Mouse (Mus musculus): ENCODE data around the gene Spen.

Spen gene

DNA sequence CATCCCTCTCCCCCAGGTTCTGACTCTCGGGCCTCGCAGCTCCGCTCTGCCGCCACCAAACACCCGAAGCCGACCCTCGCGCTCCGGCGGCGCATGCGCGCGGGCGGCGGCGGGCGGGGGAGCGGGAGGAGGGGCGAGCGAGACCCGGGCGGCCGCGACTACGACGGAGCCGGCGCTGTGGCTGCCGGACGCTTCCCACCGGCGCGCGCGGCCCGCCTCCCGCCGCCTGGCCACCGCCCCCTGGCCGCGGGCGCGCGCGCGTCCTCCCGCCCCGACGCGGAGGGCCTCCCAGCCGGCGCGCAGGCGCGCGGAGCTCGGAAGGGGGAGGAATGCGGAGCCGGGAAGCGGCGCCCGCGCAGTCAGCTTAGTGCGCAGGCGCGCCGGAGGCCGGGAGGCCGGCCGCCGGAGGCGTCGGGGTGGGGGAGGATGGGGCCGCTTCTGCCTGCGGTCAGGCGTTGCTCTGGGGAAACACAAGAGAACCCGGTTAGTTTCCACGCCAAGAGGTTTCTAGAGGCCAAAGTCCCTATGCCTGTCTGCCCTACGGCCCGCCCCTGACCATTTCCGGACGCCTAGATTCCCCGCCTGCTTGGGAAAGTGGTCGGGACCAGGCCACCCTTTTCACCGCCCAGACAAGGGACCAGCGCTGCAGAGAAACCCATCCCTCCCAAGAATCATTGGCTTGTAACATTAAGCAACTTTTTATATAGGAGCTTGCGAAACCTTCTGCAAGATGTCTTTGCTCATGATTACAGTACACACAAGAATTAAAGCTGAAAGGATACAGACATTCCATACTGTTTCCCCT lies at the start of gene Spen:
TSS of gene Spen (minus strand) at position 190 of the 805 bp plus-strand sequence.
- in situ Hi-C loops (cut with MboI, MseI) = loop anchor here in 1 of 2 experiments (25.0 kb wide), 2 partner anchors 826 to 1926 kb away; partner anchors contain the start of genes Aldh4a1, Gm21969 and Rcc2

DNA sequence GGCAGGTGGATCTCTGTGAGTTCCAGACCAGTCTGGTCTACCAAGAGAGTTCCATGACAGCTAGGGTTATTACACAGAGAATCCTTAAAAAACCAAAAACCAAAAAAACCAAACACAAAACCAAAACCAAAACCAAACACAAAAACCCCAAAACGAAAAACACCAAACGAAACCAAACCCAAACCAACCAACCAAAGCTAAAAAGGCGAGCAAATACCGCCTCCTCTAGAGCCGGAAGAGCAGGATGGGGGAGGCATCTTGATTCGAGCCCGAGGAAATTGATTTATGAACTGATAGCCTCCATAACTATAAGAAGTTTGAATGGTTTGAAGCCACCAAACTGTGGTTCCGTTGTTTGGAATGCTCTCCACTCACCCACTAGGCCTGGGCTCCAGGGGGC lies 45.5 kb upstream of the Spen start:
- in situ Hi-C loops (cut with MboI, MseI) = no loop called here

DNA sequence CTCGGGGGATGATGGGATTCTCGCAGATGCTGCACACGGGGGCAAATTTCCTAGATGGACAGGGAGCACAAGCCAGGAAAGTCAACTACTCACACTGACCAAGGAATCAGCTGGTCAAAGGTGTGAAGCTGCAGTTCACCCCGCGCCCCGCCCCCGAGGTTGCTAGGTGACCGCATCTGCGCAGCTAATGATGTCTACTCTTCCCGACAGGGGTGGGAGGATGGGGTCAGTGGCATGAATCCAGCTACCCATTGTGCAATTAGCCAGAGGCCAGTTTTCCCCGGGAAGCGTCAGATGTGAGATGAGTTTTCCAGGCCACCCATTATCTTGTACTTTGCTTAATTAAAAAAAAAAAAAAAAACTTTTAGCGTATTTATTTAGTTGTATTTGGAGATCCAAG lies 42.7 kb upstream of the Spen start:
- in situ Hi-C loops (cut with MboI, MseI) = no loop called here

DNA sequence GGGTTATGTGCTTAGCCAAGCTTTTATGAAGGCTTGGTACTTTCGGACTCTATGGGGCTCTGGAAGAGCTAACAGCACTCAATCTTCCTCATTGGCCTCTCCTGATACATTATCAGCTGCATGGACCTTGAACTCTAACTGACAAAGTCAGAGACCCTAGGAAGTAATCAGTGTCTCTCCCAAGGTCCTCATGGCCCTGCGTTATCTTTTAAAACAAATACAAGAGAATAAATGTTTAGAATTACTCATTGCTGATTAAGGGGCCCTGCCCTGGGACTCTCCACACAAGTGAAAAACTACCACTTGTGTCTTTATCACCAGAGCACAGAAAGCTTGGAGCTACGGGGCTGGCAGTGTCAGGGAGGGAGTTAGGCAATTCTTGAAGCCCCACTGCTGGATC lies 40.4 kb upstream of the Spen start:
- in situ Hi-C loops (cut with MboI, MseI) = loop anchor here (5.0 to 10.0 kb wide), 2 partner anchors 107 to 184 kb away; partner anchors contain the start of gene Clcnka (in 1 of the 2)

DNA sequence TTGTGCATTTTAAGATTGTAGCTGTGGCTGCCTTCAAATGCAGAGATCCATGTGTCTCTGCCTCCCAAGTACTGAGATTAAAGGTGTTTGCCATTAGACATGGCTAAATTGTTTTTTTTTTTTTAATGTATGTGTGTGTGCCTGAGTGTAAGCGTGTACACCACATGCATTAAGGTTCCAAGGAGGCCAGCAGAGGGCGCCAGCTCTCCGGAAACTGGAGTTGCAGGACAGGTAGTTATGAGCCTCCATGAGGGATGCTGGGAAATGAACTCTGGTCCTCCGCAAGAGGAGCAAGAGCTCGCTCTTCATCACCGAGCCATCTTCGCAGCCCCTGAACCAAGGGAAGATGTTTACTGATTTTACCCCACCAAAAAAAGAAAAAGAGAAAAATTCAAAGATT lies 38.5 kb upstream of the Spen start:
- in situ Hi-C loops (cut with MboI, MseI) = loop anchor here (5.0 to 10.0 kb wide), 2 partner anchors 105 to 182 kb away; partner anchors contain the start of gene Clcnka (in 1 of the 2)

DNA sequence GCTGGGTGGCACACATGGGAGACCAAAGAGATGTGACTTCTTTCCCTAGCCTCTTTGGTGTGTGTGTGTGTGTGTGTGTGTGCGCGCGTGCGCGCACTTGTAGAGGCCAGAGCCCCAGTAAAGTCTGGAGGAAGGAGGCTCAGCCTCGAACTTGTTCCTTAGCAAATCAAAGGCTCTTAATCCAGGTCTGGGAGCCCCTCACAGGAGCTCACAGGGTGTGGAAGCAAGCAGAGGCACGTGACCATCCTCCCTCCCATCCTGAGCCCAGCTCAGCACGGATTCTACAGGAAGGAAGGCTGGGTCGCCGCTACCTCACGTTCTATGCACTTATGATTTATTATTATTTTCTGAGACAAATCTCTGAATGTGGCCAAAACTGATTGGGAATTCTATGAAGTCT lies 38.0 kb upstream of the Spen start:
- in situ Hi-C loops (cut with MboI, MseI) = loop anchor here (5.0 to 10.0 kb wide), 2 partner anchors 104 to 182 kb away; partner anchors contain the start of gene Clcnka (in 1 of the 2)

DNA sequence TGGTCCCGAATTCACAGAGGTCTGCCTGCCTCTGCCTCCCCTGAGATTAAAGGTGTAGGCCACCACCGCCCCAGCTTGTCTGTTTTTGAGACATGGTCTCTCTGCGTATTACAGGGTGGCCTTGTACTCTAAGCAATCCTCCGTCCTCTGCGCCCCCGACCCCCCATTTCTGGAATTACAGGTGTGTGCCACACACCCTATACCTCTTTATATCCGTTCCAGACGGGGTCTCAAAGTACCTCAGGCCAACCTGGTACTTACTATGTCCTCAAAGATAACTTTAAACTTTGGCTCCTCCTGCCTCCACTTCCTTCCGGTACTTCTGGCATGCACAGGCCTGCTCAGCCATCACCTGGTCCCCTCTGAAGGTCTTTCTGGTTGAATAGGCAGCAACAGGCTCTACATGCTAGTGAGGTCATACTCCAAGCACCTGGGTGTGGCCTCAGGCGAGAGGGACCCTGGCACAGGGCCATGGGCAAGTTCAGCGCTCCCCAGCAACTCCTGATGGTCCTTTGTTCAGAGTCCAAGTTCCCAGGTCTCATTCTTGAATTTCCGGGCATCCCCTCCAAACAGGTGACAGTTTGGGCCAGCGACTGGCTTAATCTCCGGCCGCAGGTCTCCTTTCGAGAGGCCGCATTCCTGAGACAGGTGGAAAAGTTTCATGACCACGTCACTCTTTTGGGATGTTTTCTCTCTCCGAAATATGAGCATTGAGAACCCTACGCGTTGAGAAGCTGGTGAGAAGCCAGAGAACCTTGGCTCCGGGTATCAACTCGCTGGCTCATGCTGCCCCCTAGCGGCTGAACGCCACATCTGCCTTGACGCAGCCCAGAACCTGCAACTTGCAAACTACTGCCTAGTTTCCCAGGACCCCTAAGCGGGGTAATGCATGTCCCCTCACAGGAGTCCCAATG lies 36.6 kb upstream of the Spen start:
- in situ Hi-C loops (cut with MboI, MseI) = loop anchor here (5.0 to 25.0 kb wide), 3 partner anchors 103 to 1712 kb away; partner anchors contain the start of genes Clcnka (in 1 of the 2) and Pdpn (in 1 of the 2)

DNA sequence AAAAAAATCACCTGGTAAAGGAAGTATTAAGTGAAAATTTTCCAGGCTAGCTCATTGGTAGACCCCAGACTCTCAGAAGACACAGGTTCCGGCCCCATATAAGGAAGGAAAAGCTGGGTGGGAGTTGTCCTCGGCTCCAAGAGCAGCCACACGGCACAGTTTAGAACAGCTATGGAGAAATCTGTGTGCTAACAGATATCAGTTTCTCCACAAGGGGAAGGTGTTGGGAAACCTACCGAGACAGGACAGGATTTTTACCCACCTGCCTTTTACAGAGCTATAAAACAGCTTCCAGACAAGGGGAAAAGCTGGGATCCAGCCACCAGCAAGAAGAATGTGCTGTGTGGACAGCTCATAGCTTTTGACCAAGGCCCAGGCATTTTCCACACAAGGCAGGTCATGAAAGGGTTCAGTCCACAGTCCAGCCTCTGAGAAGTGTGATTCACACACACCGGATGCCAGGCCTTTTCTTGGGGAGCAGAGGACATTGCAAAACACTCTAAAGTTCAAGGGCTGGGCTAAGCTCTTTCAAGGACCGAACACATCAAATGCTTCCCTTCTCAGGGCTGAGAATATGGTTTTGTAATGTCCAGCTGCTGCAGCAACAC lies 35.1 kb upstream of the Spen start:
- in situ Hi-C loops (cut with MboI, MseI) = loop anchor here (10.0 to 25.0 kb wide), 2 partner anchors 179 to 1714 kb away; partner anchors contain the start of genes Clcnka (in 1 of the 2) and Pdpn (in 1 of the 2)

DNA sequence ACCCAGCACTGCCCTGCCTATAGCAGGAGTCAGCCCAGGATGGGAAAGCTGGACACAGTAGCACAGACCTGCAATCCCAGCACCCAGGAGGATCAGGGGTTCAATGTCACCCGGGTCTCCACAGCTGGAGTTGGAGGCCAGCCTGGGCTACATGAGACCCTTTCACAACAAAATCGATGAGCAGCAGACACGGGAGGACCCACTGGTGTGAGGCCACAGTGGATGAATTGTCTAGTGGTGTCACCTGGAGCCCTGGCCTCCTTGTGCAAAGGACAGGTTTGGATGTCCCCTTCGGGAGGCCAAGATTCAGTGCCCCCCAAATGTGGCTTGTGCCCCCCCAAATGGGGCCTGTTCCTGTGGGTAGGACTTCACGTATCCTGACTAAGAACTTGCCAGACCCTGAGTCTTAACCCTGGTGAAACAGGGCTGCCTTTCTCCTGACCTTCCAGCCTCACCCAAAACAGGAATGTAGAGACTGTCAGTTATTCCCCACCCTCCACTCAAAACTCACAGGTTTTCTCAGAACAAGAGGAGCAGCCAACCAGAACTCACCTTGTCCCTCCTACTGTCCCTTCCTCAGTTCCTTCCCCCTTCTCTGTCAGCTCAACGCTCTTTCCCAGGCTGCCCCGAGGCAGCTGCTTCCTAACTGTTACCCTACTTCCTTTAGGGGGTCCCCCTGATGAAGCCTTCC lies 34.4 kb upstream of the Spen start:
- in situ Hi-C loops (cut with MboI, MseI) = loop anchor here (10.0 to 25.0 kb wide), 2 partner anchors 178 to 1714 kb away; partner anchors contain the start of genes Clcnka (in 1 of the 2) and Pdpn (in 1 of the 2)

DNA sequence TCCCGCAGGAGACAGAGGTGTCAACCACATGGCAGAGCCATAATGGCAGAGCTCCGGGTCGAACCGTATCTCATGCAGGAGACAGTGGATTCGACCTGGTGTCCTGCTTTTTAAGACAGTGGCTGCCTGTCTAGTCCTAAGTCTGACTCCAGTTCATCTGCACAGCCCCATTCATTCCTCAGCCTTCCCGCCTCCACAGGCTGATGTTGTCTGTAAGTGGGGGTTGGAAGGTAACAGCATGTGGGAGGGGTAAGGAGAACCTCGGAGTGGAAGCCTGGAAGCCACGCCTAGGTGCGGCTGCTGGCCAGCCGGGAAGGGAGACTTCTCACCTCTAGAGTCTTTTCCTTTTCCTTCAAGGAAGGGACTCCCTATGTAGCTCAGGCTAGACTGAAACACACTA lies 33.5 kb upstream of the Spen start:
- in situ Hi-C loops (cut with MboI, MseI) = loop anchor here (10.0 to 25.0 kb wide), 2 partner anchors 177 to 1715 kb away; partner anchors contain the start of genes Clcnka (in 1 of the 2) and Pdpn (in 1 of the 2)

DNA sequence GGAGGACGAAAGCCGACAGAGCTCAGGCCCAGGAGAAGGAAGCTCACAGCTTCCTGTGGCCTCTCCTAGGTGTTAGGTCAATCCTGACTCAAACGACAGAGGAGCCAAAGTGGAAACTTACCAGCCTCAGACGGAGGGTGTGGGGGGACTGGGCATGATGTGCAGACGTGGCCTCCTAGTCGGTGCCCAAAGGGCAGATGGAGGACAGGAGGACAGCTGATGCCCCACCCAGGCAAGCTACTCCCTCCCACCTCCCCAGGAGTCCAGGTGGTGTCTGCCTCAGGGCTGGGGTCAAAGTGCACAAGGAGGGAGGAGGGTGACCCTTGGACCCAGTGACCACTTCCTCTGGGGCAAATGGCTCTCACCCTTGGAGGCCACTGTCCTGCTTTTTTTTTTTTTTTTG lies 32.9 kb upstream of the Spen start:
- in situ Hi-C loops (cut with MboI, MseI) = loop anchor here (10.0 to 25.0 kb wide), 2 partner anchors 177 to 1716 kb away; partner anchors contain the start of genes Clcnka (in 1 of the 2) and Pdpn (in 1 of the 2)

DNA sequence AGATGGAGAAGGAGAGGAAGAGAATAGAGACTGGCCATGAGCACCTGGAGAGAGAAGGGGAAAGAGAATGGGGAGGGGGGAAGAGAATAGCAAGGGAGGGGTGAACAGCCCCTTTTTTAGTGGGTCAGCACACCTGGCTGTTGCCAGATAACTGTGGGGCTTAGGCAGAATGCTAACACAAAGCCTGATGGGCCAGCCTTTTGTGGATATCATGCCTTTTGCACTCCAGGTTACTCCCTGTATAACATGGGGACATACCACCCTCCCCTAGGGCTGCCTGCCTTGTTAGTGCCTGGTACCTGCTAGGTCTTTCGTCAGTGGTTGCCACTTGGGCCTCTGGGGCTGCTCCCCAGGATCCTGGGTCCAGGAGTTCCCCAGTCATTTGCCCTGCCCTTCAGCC lies 32.4 kb upstream of the Spen start:
- in situ Hi-C loops (cut with MboI, MseI) = loop anchor here (10.0 to 25.0 kb wide), 2 partner anchors 176 to 1716 kb away; partner anchors contain the start of genes Clcnka (in 1 of the 2) and Pdpn (in 1 of the 2)

DNA sequence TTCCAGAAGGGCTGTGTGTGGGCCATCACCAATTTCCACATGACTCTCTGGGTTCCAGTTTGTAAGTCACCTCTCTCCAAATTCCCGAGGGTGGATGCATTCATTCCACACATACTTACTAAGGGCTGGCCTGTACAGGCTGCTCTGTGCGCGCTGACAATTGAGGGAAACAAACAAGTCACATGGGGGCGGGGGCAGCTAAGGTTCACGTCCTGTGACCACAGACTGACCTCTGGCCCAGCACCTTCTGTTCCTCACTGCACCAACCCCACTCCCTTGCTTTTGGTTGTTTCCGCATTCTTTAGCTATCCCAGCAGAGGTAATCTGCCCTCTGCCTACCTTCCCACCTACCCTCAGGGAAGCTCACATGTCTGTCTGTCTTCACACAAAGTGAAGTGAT lies 31.6 kb upstream of the Spen start:
- in situ Hi-C loops (cut with MboI, MseI) = loop anchor here (10.0 to 25.0 kb wide), 2 partner anchors 175 to 1717 kb away; partner anchors contain the start of genes Clcnka (in 1 of the 2) and Pdpn (in 1 of the 2)

DNA sequence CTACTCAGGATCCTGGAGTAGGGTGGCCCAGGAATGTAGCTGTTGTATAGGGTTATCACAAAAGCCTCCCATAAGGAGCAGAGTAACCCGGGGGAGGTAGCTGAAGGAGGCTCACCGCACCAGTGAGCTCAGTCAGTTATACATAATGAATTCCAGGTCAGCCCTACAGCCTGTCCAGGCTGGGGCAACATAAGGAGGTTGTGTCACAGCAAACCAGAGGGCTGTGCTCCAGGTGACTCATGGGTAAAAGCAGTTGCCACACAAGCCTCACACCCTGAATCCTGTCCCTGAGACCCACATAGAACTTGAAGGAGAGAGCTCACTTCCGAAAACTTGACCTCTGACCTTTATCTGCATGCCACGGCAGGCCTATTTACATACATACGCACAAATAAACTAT lies 30.6 kb upstream of the Spen start:
- in situ Hi-C loops (cut with MboI, MseI) = loop anchor here (5.0 to 25.0 kb wide), 5 partner anchors 74 to 1718 kb away; partner anchors contain the start of gene Pdpn (in 1 of the 2)

DNA sequence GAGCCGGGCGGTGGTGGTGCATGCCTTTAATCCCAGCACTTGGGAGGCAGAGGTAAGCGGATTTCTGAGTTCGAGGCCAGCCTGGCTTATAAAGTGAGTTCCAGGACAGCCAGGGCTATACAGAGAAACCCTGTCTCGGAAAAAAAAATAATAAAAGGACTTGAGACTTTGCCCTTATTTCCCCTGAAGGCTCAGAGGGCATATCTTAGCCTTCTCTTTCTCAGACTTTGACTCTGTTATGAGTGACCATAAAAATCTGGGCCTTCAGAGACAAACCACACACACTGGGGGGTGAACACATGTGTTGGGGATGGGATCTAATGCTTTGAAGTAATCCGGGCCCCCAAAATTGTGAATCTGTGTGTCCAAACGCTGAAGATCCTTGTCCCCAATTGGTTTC lies 28.8 kb upstream of the Spen start:
- in situ Hi-C loops (cut with MboI, MseI) = loop anchor here (5.0 to 25.0 kb wide), 5 partner anchors 72 to 1720 kb away; partner anchors contain the start of gene Pdpn (in 1 of the 2)

DNA sequence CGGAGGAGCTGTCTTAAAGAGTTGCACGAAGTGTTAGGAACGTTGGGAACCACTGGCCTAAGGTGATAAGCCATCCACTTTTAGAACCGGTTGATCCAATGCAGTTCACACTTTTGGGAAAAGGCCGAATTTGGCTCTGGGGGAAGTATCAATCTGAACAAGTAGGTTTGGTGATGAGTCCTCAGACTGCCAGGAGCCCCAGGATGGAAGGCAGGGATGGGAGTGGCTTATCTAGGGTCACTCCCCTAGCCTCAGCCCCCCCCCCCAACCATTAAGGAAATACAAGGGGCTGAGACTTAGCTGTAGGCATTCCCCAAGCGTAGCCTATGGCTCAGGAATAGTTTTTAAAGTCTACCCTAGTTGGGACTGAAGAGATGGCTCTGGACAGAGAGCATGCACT lies 27.8 kb upstream of the Spen start:
- in situ Hi-C loops (cut with MboI, MseI) = loop anchor here (5.0 to 25.0 kb wide), 5 partner anchors 71 to 1721 kb away; partner anchors contain the start of gene Pdpn (in 1 of the 2)

DNA sequence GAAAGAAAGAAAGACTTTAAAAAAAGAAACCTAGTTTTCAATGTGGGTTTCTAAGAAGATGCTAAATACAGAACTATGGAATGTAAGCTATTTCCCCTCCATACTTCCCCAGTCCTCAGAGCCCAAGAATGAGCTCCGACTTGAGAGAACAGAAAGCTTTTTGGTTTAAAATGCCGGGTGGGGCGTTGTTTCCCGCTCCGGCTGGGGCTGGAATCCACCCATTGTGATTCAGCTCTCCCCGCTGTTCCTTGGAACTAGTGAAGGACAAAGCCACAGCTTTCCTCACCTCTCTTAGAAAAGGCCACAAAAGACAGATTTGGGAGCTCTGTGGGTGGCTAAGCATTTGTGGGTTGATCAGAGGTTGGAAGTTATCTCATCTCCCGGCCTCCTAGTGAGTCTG lies 26.9 kb upstream of the Spen start:
- in situ Hi-C loops (cut with MboI, MseI) = loop anchor here (5.0 to 25.0 kb wide), 5 partner anchors 71 to 1722 kb away; partner anchors contain the start of gene Pdpn (in 1 of the 2)

DNA sequence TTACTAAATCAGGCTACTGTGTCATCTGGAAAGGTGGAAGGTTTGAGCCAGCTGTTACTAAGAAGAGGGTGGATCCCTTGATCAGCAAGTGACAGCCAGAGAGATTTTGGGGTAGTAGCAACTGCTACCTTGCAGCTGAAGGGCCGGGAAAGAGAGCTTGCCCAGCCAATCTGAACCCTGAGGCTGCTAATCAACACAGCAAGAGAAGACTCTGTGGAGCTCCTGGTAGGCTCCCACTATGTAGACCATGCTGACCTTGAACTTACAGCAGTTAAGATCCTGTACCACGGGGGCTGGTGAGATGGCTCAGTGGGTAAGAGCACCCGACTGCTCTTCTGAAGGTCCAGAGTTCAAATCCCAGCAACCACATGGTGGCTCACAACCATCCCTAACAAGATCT lies 26.3 kb upstream of the Spen start:
- in situ Hi-C loops (cut with MboI, MseI) = loop anchor here (5.0 to 25.0 kb wide), 5 partner anchors 70 to 1723 kb away; partner anchors contain the start of gene Pdpn (in 1 of the 2)

DNA sequence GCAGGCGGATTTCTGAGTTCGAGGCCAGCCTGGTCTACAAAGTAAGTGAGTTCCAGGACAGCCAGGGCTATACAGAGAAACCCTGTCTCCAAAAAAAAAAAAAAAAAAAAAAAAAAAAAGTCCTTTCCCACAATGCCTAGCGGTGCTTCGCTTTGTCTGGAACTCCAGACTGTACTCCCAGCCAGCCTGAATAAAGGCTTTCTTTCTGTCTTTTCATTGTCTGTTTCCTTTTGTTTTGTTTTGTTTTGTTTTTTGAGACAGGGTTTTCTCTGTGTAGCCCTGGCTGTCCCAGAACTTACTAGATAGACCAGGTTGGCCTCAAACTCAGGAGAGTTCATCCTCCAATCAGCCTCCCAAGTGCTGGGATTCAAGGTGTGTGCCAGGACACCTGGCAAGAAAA lies 25.8 kb upstream of the Spen start:
- in situ Hi-C loops (cut with MboI, MseI) = loop anchor here in 1 of 2 experiments (10.0 to 25.0 kb wide), 2 partner anchors 69 to 1723 kb away; partner anchors contain the start of gene Pdpn

Data from T-helper 17 cell (primary cell).